Mouse (Mus musculus) liver, embryonic 14.5 days (tissue): ENCODE data around the gene Zranb2. TPM values are rescaled to one million over a fixed set of nuclear protein-coding genes. Genes with fewer than 3 reads are reported as not detected.

Experiments used
- ATAC-seq: fragments of 200-750 bp; cut with Nextera tagmentation; 2 replicates; pipeline ENCODE4 v1.8.0; 2017; ENCODE audit warnings: moderate number of reproducible peaks, mild to moderate bottlenecking, moderate library complexity; ENCODE audit not compliant: insufficient read depth
- DNase-seq, 3 experiments: peaks; one replicate each; pipeline ENCODE4 v3.0.0-alpha.2; 2012 to 2013; ENCODE audit warnings: low read depth in 3 of 3, low spot score in 3 of 3
- H3K27ac ChIP-seq: fragments of 300-500 bp; sonication (generic); 2 replicates; pipeline ENCODE4 v1.5.1; 2014; ENCODE audit warnings: moderate library complexity, mild to moderate bottlenecking, control low read depth, inconsistent platforms
- H3K27me3 ChIP-seq: fragments of 300-500 bp; sonication (generic); 2 replicates; pipeline ENCODE4 v1.6.1; 2014; ENCODE audit warnings: mild to moderate bottlenecking, low read length, moderate library complexity; ENCODE audit not compliant: control insufficient read depth, insufficient read depth
- H3K36me3 ChIP-seq: fragments of 300-500 bp; sonication (generic); replicated peaks from 2 replicates; pipeline ENCODE4 v1.6.1; 2014; ENCODE audit warnings: low read depth; ENCODE audit not compliant: control insufficient read depth, insufficient read depth
- H3K4me1 ChIP-seq, 2 experiments: fragments of 200-500 bp in 1 of 2; fragments of 300-500 bp in 1 of 2; sonication (generic) in 1 of 2; replicated peaks; 2 replicates each; pipeline ENCODE4 v1.6.1; 2012 to 2014; ENCODE audit warnings: antibody characterized with exemption in 1 of 2, inconsistent platforms in 1 of 2, low read length in 1 of 2; ENCODE audit not compliant: control insufficient read depth in 2 of 2, insufficient read depth in 2 of 2
- H3K4me2 ChIP-seq: fragments of 300-500 bp; sonication (generic); 2 replicates; pipeline ENCODE4 v1.6.1; 2014; ENCODE audit warnings: low read depth, mild to moderate bottlenecking, control low read depth, moderate library complexity
- H3K4me3 ChIP-seq, 2 experiments: fragments of 200-500 bp in 1 of 2; fragments of 300-500 bp in 1 of 2; sonication (generic) in 1 of 2; 2 replicates each; pipeline ENCODE4 v1.5.1; 2012 to 2014; ENCODE audit warnings: low read depth in 2 of 2, low read length in 2 of 2, mild to moderate bottlenecking in 2 of 2, control low read depth in 1 of 2, inconsistent platforms in 1 of 2, moderate library complexity in 1 of 2; ENCODE audit not compliant: insufficient read depth in 1 of 2
- H3K9ac ChIP-seq: fragments of 300-500 bp; sonication (generic); replicated peaks from 2 replicates; pipeline ENCODE4 v1.6.1; 2014; ENCODE audit warnings: mild to moderate bottlenecking, control low read depth, moderate library complexity
- H3K9me3 ChIP-seq: fragments of 300-500 bp; sonication (generic); 2 replicates; pipeline ENCODE4 v1.6.1; 2016; ENCODE audit warnings: low read length, mixed read lengths; ENCODE audit not compliant: control insufficient read depth
- CTCF ChIP-seq: IDR thresholded peaks from 2 replicates; pipeline ENCODE4 v1.5.1; 2016; ENCODE audit warnings: antibody characterized with exemption, low read depth, control low read depth
- EP300 ChIP-seq: IDR thresholded peaks from 2 replicates; pipeline ENCODE4 v1.6.1; 2016; ENCODE audit warnings: antibody characterized with exemption, low read depth
- WGBS: fragments of 180-500 bp; shearing (Covaris S2); extraction: QIAGEN DNeasy Blood & Tissue Kit; methylation state at CpG from one replicate; pipeline ENCODE4 v1.1.7; 2014; ENCODE audit not compliant: insufficient replicate concordance; 5-methylcytosine and 5-hydroxymethylcytosine counted together
- polyA plus RNA-seq, 2 experiments: library from polyadenylated mRNA; depleted of rRNA in 1 of 2; stranded (reverse) in 1 of 2; unstranded in 1 of 2; fragments of >200 nt; fragmentation: Nextera tagmentation in 1 of 2; extraction: Ambion mirVana in 1 of 2; gene quantifications; 2 replicates each; pipeline versions ENCODE4 v1.2.1 to v1.2.3; 2012 to 2014

Gene Zranb2
- polyA plus RNA-seq, 2 experiments: 31.8 to 44.0 TPM

- peaks cover 3 to 48% of the 10 kb centered on the region in 2 experiments; a peak in 3 of 4 replicates for H3K4me1 ChIP-seq
- no peak for ATAC-seq
- no peak for DNase-seq
- no peaks in the 10 kb centered on the region for H3K27me3 ChIP-seq
- H3K27ac ChIP-seq: no peak overlapping the region
- no peaks in the 10 kb centered on the region for H3K9me3 ChIP-seq
- H3K9ac ChIP-seq: no peak overlapping the region
- no peaks in the 10 kb centered on the region for H3K36me3 ChIP-seq
- no peak overlapping the region for H3K4me2 ChIP-seq
- TF ChIP-seq EP300: no peak
- TF ChIP-seq CTCF: no peak
- no peak overlapping the region for H3K4me3 ChIP-seq
- 38% methylated on average over 5 of the region's 5 CpGs for WGBS
These were observed 44.7 kb downstream of the Zranb2 start for GRCm38 (mm10) chr3:157578469-157579170.

GRCm38 (mm10) chr3:157579376-157579775 is 45.4 kb downstream of the Zranb2 start:
- Histone ChIP-seq H3K27ac (no peak overlapping the region), H3K4me1 (peaks cover 3 to 48% of the 10 kb centered on the region in 2 experiments; a peak in 3 of 4 replicates), H3K4me3 (no peak overlapping the region), H3K4me2 (no peak overlapping the region), H3K9ac (no peak overlapping the region), H3K36me3 (no peaks in the 10 kb centered on the region), H3K9me3 (no peaks in the 10 kb centered on the region), H3K27me3 (no peaks in the 10 kb centered on the region)
- TF ChIP-seq EP300 (no peak), CTCF (no peak)
- 48% methylated on average over 2 of the region's 2 CpGs for WGBS
- no peak for ATAC-seq
- no peak for DNase-seq

GRCm38 (mm10) chr3:157580299-157580698 is 46.3 kb downstream of the Zranb2 start:
- no peaks in the 10 kb centered on the region for H3K36me3 ChIP-seq
- no peak; the same call in 1 of the 2 replicates for TF ChIP-seq EP300
- TF ChIP-seq CTCF: no peak
- no peaks in the 10 kb centered on the region for H3K9me3 ChIP-seq
- H3K4me2 ChIP-seq: no peak overlapping the region
- peaks cover 3 to 46% of the 10 kb centered on the region in 2 experiments; a peak in 3 of 4 replicates for H3K4me1 ChIP-seq
- peak in 2 of 3 experiments; percentile 26 for DNase-seq
- H3K4me3 ChIP-seq: no peak overlapping the region
- no peak overlapping the region for H3K9ac ChIP-seq
- 16% methylated on average over 4 of the region's 4 CpGs for WGBS
- no peak overlapping the region for H3K27ac ChIP-seq
- H3K27me3 ChIP-seq: no peaks in the 10 kb centered on the region
- ATAC-seq: peak; percentile 77

GRCm38 (mm10) chr3:157581755-157582154 is 47.8 kb downstream of the Zranb2 start:
- 13% methylated on average over 2 of the region's 2 CpGs for WGBS
- peaks cover 3 to 32% of the 10 kb centered on the region in 2 experiments; a peak in 3 of 4 replicates for H3K4me1 ChIP-seq
- TF ChIP-seq EP300 (no peak), CTCF (peak; percentile 38; the same call in 1 of the 2 replicates)

GRCm38 (mm10) chr3:157582626-157583405 is 48.9 kb downstream of the Zranb2 start:
- TF ChIP-seq EP300 (no peak), CTCF (no peak)
- Histone ChIP-seq H3K4me2 (no peak overlapping the region), H3K36me3 (no peaks in the 10 kb centered on the region), H3K4me3 (no peak overlapping the region), H3K9ac (no peak overlapping the region), H3K4me1 (peaks cover 3 to 26% of the 10 kb centered on the region in 2 experiments; a peak in 3 of 4 replicates), H3K27me3 (no peaks in the 10 kb centered on the region), H3K27ac (no peak overlapping the region), H3K9me3 (no peaks in the 10 kb centered on the region)
- no peak for DNase-seq
- WGBS: 51% methylated on average over 5 of the region's 5 CpGs
- ATAC-seq: 0 out of 2 replicates have a peak, but pooled peaks have one; percentile 32

More at GRCm38 (mm10) chr3:157581755-157582154, 47.8 kb downstream of the Zranb2 start:
- no peak overlapping the region for H3K4me3 ChIP-seq
- H3K36me3 ChIP-seq: no peaks in the 10 kb centered on the region
- no peaks in the 10 kb centered on the region for H3K9me3 ChIP-seq
- H3K27me3 ChIP-seq: no peaks in the 10 kb centered on the region
- ATAC-seq (no peak), DNase-seq (no peak)
- H3K27ac ChIP-seq: no peak overlapping the region
- H3K4me2 ChIP-seq: no peak overlapping the region
- no peak overlapping the region for H3K9ac ChIP-seq
